Mouse (Mus musculus) G1E (cell line): ENCODE data around the gene Hoxb9.

ENCODE experiments used
- CTCF ChIP-seq: IDR thresholded peaks from 2 replicates; pipeline ENCODE4 v1.5.1; 2012; ENCODE audit warnings: low read depth, low read length, inconsistent platforms, mixed read lengths
- GATA2 ChIP-seq: IDR thresholded peaks from 2 replicates; pipeline ENCODE4 v1.6.1; 2012; ENCODE audit warnings: low read depth, low read length, inconsistent platforms, borderline replicate concordance
- POLR2AphosphoS5 ChIP-seq: IDR thresholded peaks from 2 replicates; pipeline ENCODE4 v1.6.1; 2012; ENCODE audit warnings: low read depth, low read length, inconsistent platforms; ENCODE audit not compliant: insufficient replicate concordance
- TAL1 ChIP-seq: conservative IDR thresholded peaks from 2 replicates; pipeline ENCODE4 v1.6.1; 2012; ENCODE audit warnings: low read depth, low read length, inconsistent platforms, mixed read lengths

- TF ChIP-seq POLR2AphosphoS5 = no peak
- TF ChIP-seq CTCF = no peak
- TF ChIP-seq TAL1 = no peak
- no peak for TF ChIP-seq GATA2
These were observed 11.7 kb downstream of the Hoxb9 start for GRCm38 (mm10) chr11:96282795-96283430.
